Mouse (Mus musculus): ENCODE measurements around the gene Psmb1.
"Not testable (repeated sequence)": the region's sequence is repeated elsewhere in the genome, so short reads cannot be mapped to it uniquely, and the experiment has no call there.

Psmb1 gene

GRCm38 (mm10) chr17:15499656-15500394 is at the start of gene Psmb1, which contains the start of gene Tbp:
Psmb1 (minus strand) TSS chr17:15499751.
Tbp (plus strand) TSS chr17:15499888.
- DNase-seq = peak; percentile 97

GRCm38 (mm10) chr17:15546440-15546839 is 46.9 kb upstream of the Psmb1 start:
- DNase-seq = no peak

- not testable (repeated sequence) for DNase-seq
Measured at GRCm38 (mm10) chr17:15543868-15544267, 44.3 kb upstream of the Psmb1 start.

- no peak for DNase-seq
Measured at GRCm38 (mm10) chr17:15540309-15540708, 40.8 kb upstream of the Psmb1 start.

- no peak for DNase-seq
Measured at GRCm38 (mm10) chr17:15536457-15536904, 36.9 kb upstream of the Psmb1 start.

- no peak for DNase-seq
Measured at GRCm38 (mm10) chr17:15535943-15536342, 36.4 kb upstream of the Psmb1 start.

GRCm38 (mm10) chr17:15535162-15535800 is 35.7 kb upstream of the Psmb1 start:
- DNase-seq = peak; percentile 49

- no peak for DNase-seq
Measured at GRCm38 (mm10) chr17:15530141-15530540, 30.6 kb upstream of the Psmb1 start.

GRCm38 (mm10) chr17:15528887-15529286 is 29.3 kb upstream of the Psmb1 start:
- no peak for DNase-seq

- DNase-seq = no peak
Measured at GRCm38 (mm10) chr17:15527811-15528136, 28.2 kb upstream of the Psmb1 start.

GRCm38 (mm10) chr17:15526986-15527810 is 27.6 kb upstream of the Psmb1 start, which contains the start of gene Pdcd2:
Pdcd2 (minus strand) TSS chr17:15527301.
- DNase-seq = peak; percentile 93

GRCm38 (mm10) chr17:15526304-15526703 is 26.8 kb upstream of the Psmb1 start:
- no peak for DNase-seq

- DNase-seq = no peak
Measured at GRCm38 (mm10) chr17:15518766-15519165, 19.2 kb upstream of the Psmb1 start.

- no peak for DNase-seq
Measured at GRCm38 (mm10) chr17:15518186-15518585, 18.6 kb upstream of the Psmb1 start.

- no peak for DNase-seq
Measured at GRCm38 (mm10) chr17:15517776-15518175, 18.2 kb upstream of the Psmb1 start.

GRCm38 (mm10) chr17:15510694-15511093 is 11.1 kb upstream of the Psmb1 start:
- no peak for DNase-seq

- DNase-seq = peak; percentile 70
Measured at GRCm38 (mm10) chr17:15498753-15499113, 818 bp downstream of the Psmb1 start.

GRCm38 (mm10) chr17:15497882-15498752 is 1.4 kb downstream of the Psmb1 start:
- peak; percentile 93 for DNase-seq

- no peak for DNase-seq
Measured at GRCm38 (mm10) chr17:15490542-15490941, 9.0 kb downstream of the Psmb1 start.

GRCm38 (mm10) chr17:15472671-15473070 is 26.9 kb downstream of the Psmb1 start:
- DNase-seq = no peak

- peak; percentile 46 for DNase-seq
Measured at GRCm38 (mm10) chr17:15467669-15468068, 31.9 kb downstream of the Psmb1 start.

- DNase-seq = no peak
Measured at GRCm38 (mm10) chr17:15461921-15462495, 37.5 kb downstream of the Psmb1 start.

Data from cerebellum, adult 9-10 months (tissue).